Mouse (Mus musculus): Measurements from ENCODE around the gene Rhox2a. TPM values are rescaled to one million over a fixed set of nuclear protein-coding genes. Genes with fewer than 3 reads are reported as not detected.
"Not testable (repeated sequence)": the region's sequence is repeated elsewhere in the genome, so short reads cannot be mapped to it uniquely, and the experiment has no call there.

Gene Rhox2a
- not detected in 2 replicates for polyA plus RNA-seq (2014; fragmentation: Nextera tagmentation; extraction: Ambion mirVana)

DNA sequence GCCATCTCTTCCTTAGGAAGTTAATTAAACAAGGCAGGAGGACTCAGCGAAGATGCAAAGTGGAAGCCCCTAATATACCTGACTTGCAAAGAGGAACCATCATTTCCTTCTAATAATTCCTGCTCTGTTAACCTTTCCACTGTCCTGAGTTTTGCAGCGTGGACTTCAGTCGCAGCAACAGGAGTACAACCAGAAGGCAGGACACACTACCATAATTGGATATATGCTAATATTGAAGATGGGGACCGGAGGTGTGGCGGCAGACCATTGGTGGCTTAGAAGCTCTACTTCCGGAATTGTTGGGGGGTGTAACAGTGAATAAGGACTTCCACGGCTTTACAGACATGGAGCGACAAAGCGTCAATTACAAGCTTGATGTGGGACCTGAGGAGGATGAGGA is at the start of gene Rhox2a:
TSS of gene Rhox2a (plus strand) at position 301 of the 400 bp plus-strand sequence.
- not testable (repeated sequence) for H3K27me3 ChIP-seq (ENCODE audit: control insufficient read depth, insufficient read depth, low read length); H3K36me3 ChIP-seq (ENCODE audit: control insufficient read depth, insufficient read depth, low read length); ATAC-seq (ENCODE audit: low FRiP score, low TSS enrichment); H3K4me1 ChIP-seq (ENCODE audit: control insufficient read depth, insufficient read depth, low read length); H3K27ac ChIP-seq (ENCODE audit: low read depth, low read length); H3K4me3 ChIP-seq (ENCODE audit: low read length); H3K4me2 ChIP-seq (replicated peaks; ENCODE audit: low read depth, low read length); H3K9me3 ChIP-seq (ENCODE audit: control insufficient read depth, low read length); H3K9ac ChIP-seq (ENCODE audit: low read depth, low read length)
- WGBS, result no CpG with 5 or more reads among the region's 9 CpGs

DNA sequence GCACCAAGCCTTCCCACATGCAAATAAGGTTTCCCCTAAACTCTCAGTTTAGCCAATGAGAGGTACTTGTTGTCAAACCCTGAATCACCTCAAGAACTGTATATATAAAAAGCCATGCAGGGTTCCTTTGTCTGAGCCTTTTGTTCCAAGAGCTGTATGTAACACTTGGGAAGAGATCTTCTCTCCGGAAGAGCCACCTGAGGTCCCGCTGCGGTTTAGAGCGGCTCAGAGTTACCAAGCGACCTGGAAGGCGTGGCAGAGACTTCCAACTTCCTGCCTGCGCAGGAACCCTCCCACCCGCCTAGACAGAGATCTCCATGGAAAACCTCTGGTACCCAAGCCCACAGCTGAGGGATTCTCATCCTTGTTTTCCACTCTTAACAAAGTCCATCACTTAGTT is 46.1 kb upstream of the Rhox2a start:
- no peak overlapping the region for H3K9ac ChIP-seq (ENCODE audit: low read depth, low read length)
- 66% methylated on average over 8 of the region's 8 CpGs for WGBS
- H3K27me3 ChIP-seq (ENCODE audit: control insufficient read depth, insufficient read depth, low read length), result no peaks in the 10 kb centered on the region
- no peaks in the 10 kb centered on the region for H3K9me3 ChIP-seq (ENCODE audit: control insufficient read depth, low read length)
- no peak for ATAC-seq (ENCODE audit: low FRiP score, low TSS enrichment)
- H3K4me1 ChIP-seq (ENCODE audit: control insufficient read depth, insufficient read depth, low read length), result no peaks in the 10 kb centered on the region
- no peak overlapping the region for H3K27ac ChIP-seq (ENCODE audit: low read depth, low read length)
- H3K4me2 ChIP-seq (replicated peaks; ENCODE audit: low read depth, low read length), result no peak overlapping the region
- no peak overlapping the region for H3K4me3 ChIP-seq (ENCODE audit: low read length)
- no peaks in the 10 kb centered on the region for H3K36me3 ChIP-seq (ENCODE audit: control insufficient read depth, insufficient read depth, low read length)

DNA sequence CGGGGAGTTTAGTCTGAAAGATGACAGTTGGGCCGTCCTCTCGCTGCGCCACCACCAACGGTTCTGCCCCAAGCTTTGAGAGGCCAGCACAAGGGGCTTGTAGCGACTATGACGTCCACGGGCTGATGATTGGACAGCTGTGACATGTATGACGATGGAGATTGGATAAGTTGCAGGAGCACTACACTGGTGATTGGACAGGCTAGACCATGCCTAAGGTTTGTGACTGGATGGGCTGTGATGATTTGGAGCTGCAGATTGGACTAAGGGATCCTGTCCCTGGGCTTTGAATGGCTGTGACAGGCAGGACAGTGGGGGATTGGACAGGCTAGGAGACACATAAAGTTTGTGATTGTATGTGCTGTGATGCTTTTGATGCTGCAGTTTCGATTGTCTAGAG is 33.8 kb upstream of the Rhox2a start, which contains the start of gene Gm9:
TSS of gene Gm9 (minus strand) at position 101 of the 400 bp plus-strand sequence.
- Histone ChIP-seq H3K36me3 (ENCODE audit: control insufficient read depth, insufficient read depth, low read length) (no peaks in the 10 kb centered on the region), H3K27me3 (ENCODE audit: control insufficient read depth, insufficient read depth, low read length) (no peaks in the 10 kb centered on the region), H3K9me3 (ENCODE audit: control insufficient read depth, low read length) (no peaks in the 10 kb centered on the region), H3K27ac (ENCODE audit: low read depth, low read length) (no peak within 1 kb of the TSS), H3K4me1 (ENCODE audit: control insufficient read depth, insufficient read depth, low read length) (no peaks in the 10 kb centered on the region), H3K4me2 (replicated peaks; ENCODE audit: low read depth, low read length) (no peak within 1 kb of the TSS), H3K9ac (ENCODE audit: low read depth, low read length) (no peak within 1 kb of the TSS), H3K4me3 (ENCODE audit: low read length) (no peak within 1 kb of the TSS)
- ATAC-seq (ENCODE audit: low FRiP score, low TSS enrichment), result no peak
- WGBS, result 86% methylated on average over 10 of the region's 10 CpGs

DNA sequence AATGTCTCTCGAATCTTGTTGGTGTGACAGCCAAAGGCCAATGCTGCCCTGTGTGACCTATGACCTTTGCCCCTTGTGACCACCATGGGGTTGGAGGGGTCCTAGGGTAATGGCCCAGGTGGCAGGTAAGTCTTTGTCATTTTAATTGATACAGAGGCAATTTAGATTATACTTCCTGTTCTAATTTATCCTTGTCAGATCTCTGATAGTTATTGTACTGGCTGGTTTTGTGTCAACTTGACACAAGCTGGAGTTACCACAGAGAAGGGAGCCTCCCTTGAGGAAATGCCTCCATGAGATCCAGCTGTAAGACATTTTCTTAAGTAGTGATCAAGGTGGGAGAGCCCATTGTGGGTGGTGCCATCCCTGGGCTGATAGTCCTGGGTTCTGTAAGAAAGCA is 22.6 kb upstream of the Rhox2a start, which contains the start of gene Rhox1:
TSS of gene Rhox1 (minus strand) at position 101 of the 400 bp plus-strand sequence.
- H3K9me3 ChIP-seq (ENCODE audit: control insufficient read depth, low read length); H3K36me3 ChIP-seq (ENCODE audit: control insufficient read depth, insufficient read depth, low read length); H3K9ac ChIP-seq (ENCODE audit: low read depth, low read length); H3K4me2 ChIP-seq (replicated peaks; ENCODE audit: low read depth, low read length); H3K27ac ChIP-seq (ENCODE audit: low read depth, low read length); ATAC-seq (ENCODE audit: low FRiP score, low TSS enrichment); H3K4me3 ChIP-seq (ENCODE audit: low read length); H3K27me3 ChIP-seq (ENCODE audit: control insufficient read depth, insufficient read depth, low read length); H3K4me1 ChIP-seq (ENCODE audit: control insufficient read depth, insufficient read depth, low read length): not testable (repeated sequence)
- WGBS, result 74% methylated on average over 1 of the region's 1 CpGs

DNA sequence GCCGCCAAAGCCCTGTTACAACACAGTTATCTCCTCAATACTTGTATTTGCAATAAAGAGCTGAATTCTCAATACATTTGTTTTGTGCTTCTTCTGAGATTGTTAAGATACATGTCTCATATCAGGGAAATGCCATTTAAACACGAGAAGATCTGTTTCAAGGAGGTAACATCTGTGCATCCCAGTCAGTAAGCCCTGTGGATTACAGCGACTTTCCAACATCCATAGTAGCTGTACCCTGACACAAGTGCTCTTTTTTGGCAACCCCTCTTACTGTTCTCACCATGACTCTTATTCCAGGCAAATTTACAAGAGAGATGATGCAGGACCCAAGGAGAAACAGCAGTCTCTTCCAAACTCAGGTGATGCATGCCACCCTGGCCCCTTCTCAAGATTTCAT is 4.8 kb downstream of the Rhox2a start, which contains the start of gene Rhox3a:
TSS of gene Rhox3a (plus strand) at position 301 of the 400 bp plus-strand sequence.
- not testable (repeated sequence) for H3K9ac ChIP-seq (ENCODE audit: low read depth, low read length); H3K27ac ChIP-seq (ENCODE audit: low read depth, low read length); H3K27me3 ChIP-seq (ENCODE audit: control insufficient read depth, insufficient read depth, low read length); H3K4me1 ChIP-seq (ENCODE audit: control insufficient read depth, insufficient read depth, low read length); H3K9me3 ChIP-seq (ENCODE audit: control insufficient read depth, low read length); H3K4me2 ChIP-seq (replicated peaks; ENCODE audit: low read depth, low read length); H3K4me3 ChIP-seq (ENCODE audit: low read length); ATAC-seq (ENCODE audit: low FRiP score, low TSS enrichment); H3K36me3 ChIP-seq (ENCODE audit: control insufficient read depth, insufficient read depth, low read length)
- WGBS, result 100% methylated on average over 1 of the region's 3 CpGs

DNA sequence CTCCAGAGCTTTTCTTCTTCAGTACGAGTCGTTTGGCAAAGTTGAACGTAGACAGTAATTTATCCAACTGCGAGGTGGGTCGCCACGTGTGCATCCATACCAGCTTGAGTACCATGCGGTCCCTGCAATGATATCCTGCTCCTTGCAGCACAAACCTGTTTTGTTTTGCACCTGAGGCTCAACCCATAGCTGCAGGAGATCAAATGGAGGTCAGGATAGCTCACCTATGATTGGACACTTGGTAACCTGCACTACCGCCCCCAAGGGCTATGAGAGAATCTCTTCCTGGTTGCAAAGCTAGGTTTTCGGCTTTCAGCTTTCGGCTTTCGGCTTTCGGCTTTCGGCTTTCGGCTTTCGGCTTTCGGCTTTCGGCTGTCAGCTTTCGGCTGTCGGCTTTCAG is 20.3 kb downstream of the Rhox2a start, which contains the start of gene Rhox4a:
TSS of gene Rhox4a (plus strand) at position 301 of the 400 bp plus-strand sequence.
- H3K27ac ChIP-seq (ENCODE audit: low read depth, low read length); H3K9ac ChIP-seq (ENCODE audit: low read depth, low read length); H3K4me2 ChIP-seq (replicated peaks; ENCODE audit: low read depth, low read length); ATAC-seq (ENCODE audit: low FRiP score, low TSS enrichment); H3K27me3 ChIP-seq (ENCODE audit: control insufficient read depth, insufficient read depth, low read length); H3K4me3 ChIP-seq (ENCODE audit: low read length); H3K4me1 ChIP-seq (ENCODE audit: control insufficient read depth, insufficient read depth, low read length); H3K36me3 ChIP-seq (ENCODE audit: control insufficient read depth, insufficient read depth, low read length); H3K9me3 ChIP-seq (ENCODE audit: control insufficient read depth, low read length): not testable (repeated sequence)
- 92% methylated on average over 8 of the region's 19 CpGs for WGBS

Other genes starting within 250 kb of the Rhox2a start
- gene Sowahd, start 196.1 kb upstream of the Rhox2a start, polyA plus RNA-seq (2014; fragmentation: Nextera tagmentation; extraction: Ambion mirVana), result not detected in 2 replicates
- 608 and 939 TPM in 2 replicates for gene Rpl39, start 159.6 kb upstream of the Rhox2a start, polyA plus RNA-seq (2014; fragmentation: Nextera tagmentation; extraction: Ambion mirVana)
- 27.4 and 33.8 TPM in 2 replicates for gene Upf3b, start 134.7 kb upstream of the Rhox2a start, polyA plus RNA-seq (2014; fragmentation: Nextera tagmentation; extraction: Ambion mirVana)
- 21.1 and 21.5 TPM in 2 replicates for gene Nkap, start 118.2 kb upstream of the Rhox2a start, polyA plus RNA-seq (2014; fragmentation: Nextera tagmentation; extraction: Ambion mirVana)
- gene Akap14, start 76.1 kb upstream of the Rhox2a start, polyA plus RNA-seq (2014; fragmentation: Nextera tagmentation; extraction: Ambion mirVana), result 0.23 TPM in 1 of 2 replicates, not detected in the other
- gene Ndufa1, start 53.8 kb upstream of the Rhox2a start, polyA plus RNA-seq (2014; fragmentation: Nextera tagmentation; extraction: Ambion mirVana), result 410 and 565 TPM in 2 replicates
- 8.5 and 11.3 TPM in 2 replicates for gene Rnf113a1, start 53.7 kb upstream of the Rhox2a start, polyA plus RNA-seq (2014; fragmentation: Nextera tagmentation; extraction: Ambion mirVana)
- not detected in 2 replicates for gene Gm9, start 33.9 kb upstream of the Rhox2a start, polyA plus RNA-seq (2014; fragmentation: Nextera tagmentation; extraction: Ambion mirVana)
- not detected in 2 replicates for gene Rhox1, start 22.7 kb upstream of the Rhox2a start, polyA plus RNA-seq (2014; fragmentation: Nextera tagmentation; extraction: Ambion mirVana)
- not detected in 2 replicates for gene Rhox3a, start 4.9 kb downstream of the Rhox2a start, polyA plus RNA-seq (2014; fragmentation: Nextera tagmentation; extraction: Ambion mirVana)
- gene Rhox4a, start 20.4 kb downstream of the Rhox2a start, polyA plus RNA-seq (2014; fragmentation: Nextera tagmentation; extraction: Ambion mirVana), result not detected in 2 replicates
- gene Rhox3a2, start 135.1 kb downstream of the Rhox2a start, polyA plus RNA-seq (2014; fragmentation: Nextera tagmentation; extraction: Ambion mirVana), result not detected in 2 replicates
- gene Rhox4a2, start 145.9 kb downstream of the Rhox2a start, polyA plus RNA-seq (2014; fragmentation: Nextera tagmentation; extraction: Ambion mirVana), result not detected in 2 replicates
- not detected in 2 replicates for gene Rhox2b, start 167.1 kb downstream of the Rhox2a start, polyA plus RNA-seq (2014; fragmentation: Nextera tagmentation; extraction: Ambion mirVana)
- not detected in 2 replicates for gene Rhox4b, start 187.5 kb downstream of the Rhox2a start, polyA plus RNA-seq (2014; fragmentation: Nextera tagmentation; extraction: Ambion mirVana)
- not detected in 2 replicates for gene Rhox2c, start 208.7 kb downstream of the Rhox2a start, polyA plus RNA-seq (2014; fragmentation: Nextera tagmentation; extraction: Ambion mirVana)
- gene Rhox3c, start 213.6 kb downstream of the Rhox2a start, polyA plus RNA-seq (2014; fragmentation: Nextera tagmentation; extraction: Ambion mirVana), result not detected in 2 replicates
- gene Rhox4c, start 235.4 kb downstream of the Rhox2a start, polyA plus RNA-seq (2014; fragmentation: Nextera tagmentation; extraction: Ambion mirVana), result not detected in 2 replicates
- not detected in 2 replicates for gene Rhox2d, start 248.5 kb downstream of the Rhox2a start, polyA plus RNA-seq (2014; fragmentation: Nextera tagmentation; extraction: Ambion mirVana)

Measured in kidney, embryonic 14.5 days (tissue).